8 mouse cellular contexts compared by ENCODE assay signal in the genomic region with DNA sequence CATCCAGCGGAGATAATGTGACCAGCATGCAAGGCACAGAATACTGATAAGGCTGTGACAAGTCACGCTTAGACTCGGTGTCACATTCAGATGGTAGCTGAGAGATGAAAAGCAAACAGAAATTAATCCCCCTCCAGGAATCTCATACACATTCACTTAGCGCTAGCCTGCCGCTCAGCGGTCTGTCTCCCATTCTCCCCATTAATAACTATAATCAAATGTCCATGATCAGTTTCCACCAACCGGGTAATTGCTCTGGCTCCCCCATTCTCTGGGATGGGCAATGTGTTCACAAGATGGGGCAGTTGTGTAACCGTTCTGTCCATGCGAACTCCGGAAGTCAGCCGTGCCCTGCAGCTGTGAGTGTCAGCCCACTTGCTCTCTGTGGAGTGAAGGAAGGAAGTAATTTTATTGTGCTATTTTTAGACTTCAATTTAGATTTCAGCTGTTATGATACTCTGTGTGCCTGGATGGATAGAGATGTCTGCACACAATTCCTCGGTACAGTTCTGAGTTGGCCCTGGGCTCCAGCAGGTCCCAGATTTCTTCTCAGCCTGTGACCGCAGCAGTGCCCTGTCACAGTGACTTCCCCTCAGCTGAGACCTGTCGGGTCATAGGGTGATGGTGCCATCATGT.
A peak's percentile ranks its signal among the peaks of the same experiment; 100 is the strongest.
DNase-seq lines count a peak whose midpoint lies in the region; ATAC-seq and TF ChIP-seq lines count a peak whose summit lies in the region.

No protein-coding gene starts in this region.

- peaks cover 22% of the 10 kb centered on the region; the same call in 1 of the 2 replicates for H3K4me1 ChIP-seq in spleen, adult 2 months (ENCODE audit: control insufficient read depth, insufficient read depth, insufficient read length)
- peaks cover 31% of the 10 kb centered on the region for H3K4me1 ChIP-seq in heart, embryonic 11.5 days (ENCODE audit: control insufficient read depth, insufficient read depth, low read length)

- ATAC-seq in heart, embryonic 11.5 days (replicated peaks; ENCODE audit: insufficient number of reproducible peaks, low FRiP score, low TSS enrichment), result no peak
- ATAC-seq in megakaryocyte, adult 5-6 weeks (ENCODE audit: poor library complexity, severe bottlenecking), result peak; percentile 82

- no peak overlapping the region; the same call in 1 of the 2 replicates for H3K4me3 ChIP-seq in spleen, adult 2 months (ENCODE audit: extremely low read depth, insufficient read depth, insufficient read length)
- H3K4me3 ChIP-seq in heart, embryonic 11.5 days (ENCODE audit: low read depth, low read length), result no peak overlapping the region
- no peak overlapping the region for H3K4me3 ChIP-seq in left cerebral cortex, adult 2 months

- DNase-seq in spleen, adult 2 months (ENCODE audit: low read depth in 1 of 2, low spot score in 2 of 2), result peak in 1 of 2 experiments; percentile 47
- DNase-seq in spleen, adult 12 weeks (ENCODE audit: low spot score), result no peak
- DNase-seq in kidney, adult 9 months, result peak; percentile 54
- peak; percentile 25 to 34 for DNase-seq in thymus, postnatal 36 days
- DNase-seq in left cerebral cortex, postnatal 25 days (ENCODE audit: low spot score in 2 of 2), result no peak
- no peak for DNase-seq in left cerebral cortex, adult 2 months (ENCODE audit: extremely low spot score in 1 of 2, low spot score in 2 of 2)

- TF ChIP-seq POLR2A in spleen, adult 2 months (IDR thresholded peaks at IDR 0.05; ENCODE audit: low read depth, low read length), result no peak

- intact Hi-C loops in left cerebral cortex, postnatal 25 days (cut with DNase I), result no loop called here
- intact Hi-C loops in left cerebral cortex, adult 2 months (cut with DNase I), result no loop called here

- peak overlapping the region; percentile 36; the same call in 1 of the 2 replicates for H3K27ac ChIP-seq in spleen, adult 2 months (ENCODE audit: insufficient read depth, low read length)
- 0 out of 2 replicates have a peak overlapping the region, but pooled peaks have one; percentile 10 for H3K27ac ChIP-seq in heart, embryonic 11.5 days (ENCODE audit: low read depth, low read length)
- H3K27ac ChIP-seq in left cerebral cortex, adult 2 months, result no peak overlapping the region

- H3K9me3 ChIP-seq in heart, embryonic 11.5 days (replicated peaks; ENCODE audit: control insufficient read depth, low read length), result no peaks in the 10 kb centered on the region

- 27% methylated on average over 14 of the region's 14 CpGs for WGBS in spleen, adult 2 months
- WGBS in heart, embryonic 11.5 days (ENCODE audit: insufficient replicate concordance), result 56% methylated on average over 14 of the region's 14 CpGs

- H3K9ac ChIP-seq in heart, embryonic 11.5 days (ENCODE audit: low read depth, low read length), result no peak overlapping the region

- H3K27me3 ChIP-seq in spleen, adult 2 months (ENCODE audit: control insufficient read depth, insufficient read depth, low read length), result no peaks in the 10 kb centered on the region
- H3K27me3 ChIP-seq in heart, embryonic 11.5 days (ENCODE audit: control insufficient read depth, insufficient read depth, low read length), result no peaks in the 10 kb centered on the region

- no peak overlapping the region for H3K4me2 ChIP-seq in heart, embryonic 11.5 days

- no peak for TF ChIP-seq CTCF in spleen, adult 2 months (IDR thresholded peaks at IDR 0.05; ENCODE audit: extremely low read depth, insufficient read depth, insufficient read length, insufficient replicate concordance)
- no peak for TF ChIP-seq CTCF in left cerebral cortex, adult 2 months (IDR thresholded peaks at IDR 0.05)

- H3K36me3 ChIP-seq in spleen, adult 2 months (ENCODE audit: control insufficient read depth, insufficient read depth, low read length), result no peaks in the 10 kb centered on the region
- no peaks in the 10 kb centered on the region for H3K36me3 ChIP-seq in heart, embryonic 11.5 days (ENCODE audit: control insufficient read depth, insufficient read depth, low read length)

Comparison
In these comparisons a context has a peak if more than half of its experiments do, and no peak if none do; other contexts are left out.
1. DNase-seq: peak in kidney, adult 9 months (single experiment) and thymus, postnatal 36 days (2 of 2); none in spleen, adult 12 weeks (single experiment), left cerebral cortex, postnatal 25 days (0 of 2) and left cerebral cortex, adult 2 months (0 of 2).